Mouse (Mus musculus) kidney, postnatal 36 days (tissue): ENCODE measurements around the gene Ifnk.

Source experiments
- DNase-seq, 2 experiments: peaks; one replicate each; pipeline ENCODE4 v3.0.0; 2021 to 2022; ENCODE audit warnings: mixed read lengths in 2 of 2

Gene Ifnk

GRCm38 (mm10) chr4:35140317-35140716, 11.5 kb upstream of the Ifnk start:
- DNase-seq: no peak

- DNase-seq: no peak
Observed at GRCm38 (mm10) chr4:35143472-35144102, 8.3 kb upstream of the Ifnk start.

GRCm38 (mm10) chr4:35145726-35146125, 6.1 kb upstream of the Ifnk start:
- no peak for DNase-seq

DNA sequence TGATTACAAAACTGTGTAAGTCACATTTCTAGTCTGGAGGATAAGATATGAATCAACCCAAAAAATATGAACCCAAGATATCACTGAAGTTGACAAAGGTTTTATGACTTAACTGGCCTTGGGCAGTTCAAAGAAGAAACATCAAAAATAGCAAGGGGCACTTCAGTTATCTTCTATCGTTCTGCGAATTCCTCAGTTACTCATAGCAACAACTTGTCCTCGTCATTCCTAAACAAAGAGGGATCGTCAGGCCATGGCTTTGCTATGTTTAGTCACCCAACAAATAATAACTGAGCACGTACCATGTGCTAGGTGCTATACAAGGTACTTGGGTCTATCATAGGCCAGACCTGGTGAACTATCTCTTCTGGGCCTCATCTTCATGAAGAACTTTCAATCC, 5.3 kb upstream of the Ifnk start:
- no peak for DNase-seq

- no peak for DNase-seq
Observed at GRCm38 (mm10) chr4:35148326-35148725, 3.5 kb upstream of the Ifnk start.

DNA sequence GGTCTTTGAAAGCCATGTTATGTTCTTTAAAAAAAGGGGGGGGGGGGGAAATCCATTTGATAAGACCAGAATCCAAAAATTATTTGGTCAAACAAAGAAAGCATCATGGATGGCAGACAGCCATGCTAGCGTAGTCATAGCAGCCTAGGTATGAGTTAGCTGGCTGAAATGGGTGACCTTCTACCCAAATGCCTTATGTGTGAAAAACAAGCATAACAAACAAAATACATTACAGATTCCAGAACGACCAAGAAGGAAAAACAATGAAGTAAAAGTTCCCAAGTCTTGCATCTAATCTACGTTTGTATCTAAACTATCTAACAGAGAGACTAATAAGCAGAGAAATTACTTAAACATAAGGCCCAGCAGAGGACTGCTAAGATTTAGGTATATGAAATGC, 1.1 kb upstream of the Ifnk start:
- no peak for DNase-seq

- DNase-seq: peak; percentile 34 to 52
Observed at GRCm38 (mm10) chr4:35154051-35154450, 2.2 kb downstream of the Ifnk start.

GRCm38 (mm10) chr4:35155132-35155922, 3.5 kb downstream of the Ifnk start:
- peak; percentile 90 to 96 for DNase-seq

DNA sequence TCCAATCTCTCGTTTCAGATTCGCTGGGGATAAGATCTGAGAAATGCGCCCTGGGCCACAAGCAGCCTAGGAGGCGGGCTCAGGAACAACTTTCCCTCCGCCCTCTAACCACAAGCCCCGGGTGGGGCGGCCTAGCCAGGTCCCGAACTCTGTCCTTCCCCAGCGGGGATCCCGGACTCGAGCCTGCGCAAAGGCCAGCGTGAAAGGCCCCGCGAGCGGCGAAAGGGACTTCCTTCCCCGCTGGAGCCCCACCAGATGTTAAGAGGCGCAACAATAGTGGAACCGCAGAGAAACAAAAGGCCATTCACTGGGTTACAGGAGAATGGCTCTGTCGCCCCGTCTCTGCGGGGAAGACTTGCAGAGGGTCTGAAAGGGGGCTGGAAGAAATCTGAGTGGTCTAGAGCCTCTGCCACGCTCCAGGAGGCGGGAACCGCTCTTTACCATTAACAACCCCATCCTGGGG, 4.3 kb downstream of the Ifnk start:
- DNase-seq: peak; percentile 86 to 88

- peak; percentile 91 to 96 for DNase-seq
Observed at GRCm38 (mm10) chr4:35156751-35157611, 5.1 kb downstream of the Ifnk start, which contains the start of gene Mob3b. Gene Mob3b, minus strand, starts transcription at chr4:35157484.

- DNase-seq: no peak
Observed at GRCm38 (mm10) chr4:35157815-35158214, 6.0 kb downstream of the Ifnk start.

DNA sequence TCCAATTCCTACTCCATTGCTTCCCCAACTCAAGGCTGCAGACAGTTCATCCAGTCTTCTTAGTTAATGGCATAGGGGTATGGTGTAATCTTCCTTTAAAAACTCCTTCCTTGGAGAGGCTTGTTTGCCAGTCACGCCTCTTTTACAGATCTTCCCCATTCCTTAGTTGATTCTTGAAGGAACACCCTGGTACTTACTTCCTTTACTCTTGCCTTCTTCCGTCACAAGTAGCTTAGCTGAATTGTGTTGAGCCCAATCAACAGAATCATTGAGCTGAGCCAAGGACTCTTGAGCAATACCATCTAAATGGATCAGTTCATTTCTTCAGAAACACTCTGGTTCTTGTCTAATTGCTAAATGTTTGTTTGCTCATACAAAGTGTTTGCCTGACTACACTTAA, 13.4 kb downstream of the Ifnk start:
- no peak for DNase-seq

GRCm38 (mm10) chr4:35165947-35166346, 14.1 kb downstream of the Ifnk start:
- DNase-seq: peak; percentile 20 to 31

DNA sequence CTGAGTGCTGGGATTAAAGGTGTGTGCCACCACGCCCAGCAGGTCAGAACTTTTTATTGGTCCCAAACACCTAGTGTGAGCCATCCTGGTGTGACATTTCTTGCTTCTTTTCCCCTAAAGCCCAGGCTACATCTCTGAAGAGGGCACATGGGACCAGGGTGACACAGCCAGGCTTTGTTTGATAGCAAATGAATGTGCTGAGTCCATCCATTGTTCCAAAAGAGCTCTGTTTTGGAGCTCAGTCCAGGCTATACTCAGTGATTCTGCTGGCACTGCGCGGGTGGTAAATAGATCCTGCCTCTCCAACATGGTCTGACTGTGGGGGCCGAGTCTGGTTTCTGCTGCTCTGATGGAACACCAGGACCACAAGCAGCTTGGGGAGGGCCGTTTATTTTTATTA, 16.0 kb downstream of the Ifnk start:
- no peak for DNase-seq

DNA sequence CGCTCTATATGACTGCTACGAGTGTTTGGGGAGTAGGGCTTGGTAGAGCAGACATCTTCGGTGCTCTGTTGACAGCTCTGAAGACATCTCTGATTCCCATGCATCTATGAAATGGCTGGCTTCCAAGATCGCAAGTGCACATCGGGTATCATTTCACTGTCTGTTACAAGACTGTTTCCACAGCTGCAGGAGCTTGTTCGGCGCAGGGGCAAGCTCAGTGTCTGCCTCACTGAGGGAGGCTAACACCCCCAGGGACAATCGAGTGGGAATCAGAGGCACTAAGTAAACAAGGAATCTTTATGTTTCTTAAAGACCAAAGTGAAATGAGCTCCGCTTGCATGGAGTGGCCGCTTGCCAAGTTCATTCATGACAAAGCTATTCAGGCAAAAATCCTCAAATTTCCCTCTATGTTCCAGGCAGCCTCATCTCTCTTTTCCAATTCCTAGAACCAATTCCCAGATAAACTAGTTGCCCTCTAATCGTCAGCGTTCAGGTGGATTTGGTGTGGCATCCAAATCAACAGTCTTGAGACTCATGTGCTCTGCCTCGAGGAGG, 17.8 kb downstream of the Ifnk start:
- no peak for DNase-seq

GRCm38 (mm10) chr4:35172471-35172870, 20.6 kb downstream of the Ifnk start:
- DNase-seq: no peak

GRCm38 (mm10) chr4:35173551-35173950, 21.7 kb downstream of the Ifnk start:
- DNase-seq: no peak

GRCm38 (mm10) chr4:35175566-35175965, 23.7 kb downstream of the Ifnk start:
- DNase-seq: no peak

DNA sequence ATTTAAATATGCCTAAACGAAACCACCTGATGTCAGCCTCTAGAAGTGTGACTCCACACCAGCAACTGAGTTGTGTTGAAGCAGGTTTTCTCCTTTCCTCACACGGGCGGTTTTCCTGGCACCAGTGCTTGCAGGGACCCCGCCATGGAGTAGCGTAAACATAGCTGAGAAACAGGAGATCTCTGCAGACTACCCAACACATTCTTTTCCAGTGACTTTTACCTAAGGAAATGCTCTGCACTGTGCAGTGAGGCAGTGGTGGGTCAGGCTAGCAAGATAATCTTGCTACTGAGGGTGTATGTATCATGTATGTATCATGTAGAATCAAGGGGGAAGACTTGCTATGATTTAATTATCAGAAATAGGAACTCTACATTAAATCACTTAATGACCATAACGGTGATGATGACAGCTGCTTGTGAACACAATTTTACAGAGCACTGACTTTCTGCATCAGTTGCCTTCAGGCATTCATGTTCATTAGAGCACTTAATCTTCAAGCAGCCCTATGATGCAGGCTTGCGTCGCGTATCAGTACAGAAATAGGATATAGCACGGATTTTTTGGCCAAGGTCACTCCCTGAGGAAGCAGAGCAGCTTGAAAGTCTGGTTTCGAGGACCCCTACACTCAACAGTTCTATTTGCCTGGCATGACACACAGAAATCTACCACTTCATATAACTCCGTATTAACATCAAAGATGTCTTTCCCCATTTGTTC, 26.2 kb downstream of the Ifnk start:
- DNase-seq: no peak

DNA sequence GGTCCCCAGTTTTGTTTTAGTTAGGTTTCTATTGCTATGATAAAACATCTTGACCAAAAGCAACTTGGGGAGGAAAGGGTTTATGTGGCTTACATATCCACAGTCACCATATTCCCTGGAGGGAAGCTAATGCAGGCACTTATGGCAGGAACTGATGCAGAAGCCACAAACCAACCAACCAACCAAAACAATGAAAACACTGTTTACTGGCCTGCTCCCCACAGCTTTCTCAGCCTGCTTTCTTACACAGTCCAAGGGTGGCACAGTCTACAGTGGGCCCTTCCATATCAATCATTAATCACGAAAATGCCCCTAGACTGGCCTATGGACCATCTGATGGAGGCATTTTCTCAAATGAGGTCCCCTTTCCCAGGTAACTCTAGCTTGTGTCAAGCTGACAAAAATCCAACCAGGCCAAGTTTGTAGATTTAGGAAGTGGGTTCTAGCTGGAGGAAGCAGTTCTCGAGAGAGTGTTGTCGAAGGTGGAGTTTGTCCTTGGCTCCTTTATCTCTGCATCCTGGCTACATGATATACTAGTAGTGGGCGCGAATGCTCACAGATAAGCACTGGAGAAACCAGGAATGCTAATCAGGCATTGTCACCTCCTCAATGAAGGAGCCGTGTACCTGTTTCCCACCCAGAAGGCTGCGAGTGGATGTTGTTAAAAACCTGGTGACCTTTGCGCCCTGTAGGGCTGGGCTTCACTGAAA, 35.9 kb downstream of the Ifnk start:
- DNase-seq: no peak

- no peak for DNase-seq
Observed at GRCm38 (mm10) chr4:35189794-35190193, 37.9 kb downstream of the Ifnk start.

DNA sequence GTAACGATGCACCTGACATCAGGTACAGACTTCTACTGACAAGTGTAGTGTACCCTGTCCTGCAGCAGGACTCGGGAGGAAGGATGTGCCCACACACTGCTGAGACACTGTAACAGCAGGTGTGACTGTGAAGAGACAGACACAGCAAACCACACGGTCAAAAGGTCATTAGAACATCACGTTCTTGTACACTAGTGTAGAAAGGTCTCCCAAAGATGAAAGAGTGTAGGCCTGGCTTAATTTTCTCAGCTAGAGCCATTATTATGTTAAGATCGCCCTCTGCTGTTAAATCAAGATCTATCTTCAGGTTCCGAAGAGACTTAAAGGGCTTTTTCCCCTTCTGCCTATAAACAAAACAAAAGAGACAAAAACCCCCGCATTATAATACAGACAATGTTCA, 40.9 kb downstream of the Ifnk start:
- DNase-seq: peak; percentile 4 to 27
